Mouse (Mus musculus): ENCODE measurements around the gene Foxm1. TPM values are rescaled to one million over a fixed set of nuclear protein-coding genes. Genes with fewer than 3 reads are reported as not detected.

Foxm1 gene
- total and polyA plus RNA-seq, 2 experiments from 2014 or later = 2.9 to 8.5 TPM

GRCm38 (mm10) chr6:128364721-128365120 is 2.0 kb downstream of the Foxm1 start:
- no peak for TF ChIP-seq CTCF (IDR thresholded peaks at IDR 0.05)
- WGBS = 78% methylated on average over 6 of the region's 6 CpGs
- Histone ChIP-seq H3K27ac (ENCODE audit: low read depth, low read length) (no peak overlapping the region), H3K4me2 (ENCODE audit: low read depth, low read length, poor library complexity, severe bottlenecking) (no peak overlapping the region), H3K27me3 (ENCODE audit: insufficient read depth, low read length) (no peaks in the 10 kb centered on the region), H3K36me3 (ENCODE audit: insufficient read depth, low read length) (0 out of 2 replicates have a peak, but pooled peaks cover 4% of the 10 kb centered on the region), H3K4me3 (ENCODE audit: low read depth, low read length) (no peak overlapping the region), H3K9ac (replicated peaks; ENCODE audit: low read length, poor library complexity, severe bottlenecking) (no peak overlapping the region), H3K4me1 (ENCODE audit: insufficient read depth, low read length) (peaks cover 8% of the 10 kb centered on the region; the same call in 1 of the 2 replicates), H3K9me3 (ENCODE audit: low read length) (no peaks in the 10 kb centered on the region)
- no peak for DNase-seq (ENCODE audit: low spot score)
- ATAC-seq (ENCODE audit: low FRiP score) = no peak

GRCm38 (mm10) chr6:128366466-128366865 is 3.7 kb downstream of the Foxm1 start:
- TF ChIP-seq CTCF (IDR thresholded peaks at IDR 0.05) = no peak
- no peak overlapping the region for H3K4me3 ChIP-seq (ENCODE audit: low read depth, low read length)
- H3K27ac ChIP-seq (ENCODE audit: low read depth, low read length) = no peak overlapping the region
- 94% methylated on average over 5 of the region's 5 CpGs for WGBS
- 0 out of 2 replicates have a peak, but pooled peaks cover 4% of the 10 kb centered on the region for H3K36me3 ChIP-seq (ENCODE audit: insufficient read depth, low read length)
- H3K9ac ChIP-seq (replicated peaks; ENCODE audit: low read length, poor library complexity, severe bottlenecking) = no peak overlapping the region
- H3K9me3 ChIP-seq (ENCODE audit: low read length) = no peaks in the 10 kb centered on the region
- H3K4me1 ChIP-seq (ENCODE audit: insufficient read depth, low read length) = peaks cover 4% of the 10 kb centered on the region; the same call in 1 of the 2 replicates
- DNase-seq (ENCODE audit: low spot score) = no peak
- H3K27me3 ChIP-seq (ENCODE audit: insufficient read depth, low read length) = no peaks in the 10 kb centered on the region
- no peak overlapping the region for H3K4me2 ChIP-seq (ENCODE audit: low read depth, low read length, poor library complexity, severe bottlenecking)
- ATAC-seq (ENCODE audit: low FRiP score) = no peak

- Histone ChIP-seq H3K27me3 (ENCODE audit: insufficient read depth, low read length) (no peaks in the 10 kb centered on the region), H3K4me3 (ENCODE audit: low read depth, low read length) (no peak overlapping the region), H3K4me2 (ENCODE audit: low read depth, low read length, poor library complexity, severe bottlenecking) (no peak overlapping the region), H3K36me3 (ENCODE audit: insufficient read depth, low read length) (0 out of 2 replicates have a peak, but pooled peaks cover 4% of the 10 kb centered on the region), H3K27ac (ENCODE audit: low read depth, low read length) (no peak overlapping the region), H3K9ac (replicated peaks; ENCODE audit: low read length, poor library complexity, severe bottlenecking) (no peak overlapping the region), H3K4me1 (ENCODE audit: insufficient read depth, low read length) (no peaks in the 10 kb centered on the region; the same call in 1 of the 2 replicates), H3K9me3 (ENCODE audit: low read length) (no peaks in the 10 kb centered on the region)
- 94% methylated on average over 5 of the region's 5 CpGs for WGBS
- no peak for DNase-seq (ENCODE audit: low spot score)
- ATAC-seq (ENCODE audit: low FRiP score) = no peak
- no peak for TF ChIP-seq CTCF (IDR thresholded peaks at IDR 0.05)
Observed at GRCm38 (mm10) chr6:128370040-128370439, 7.3 kb downstream of the Foxm1 start.

- no peak for TF ChIP-seq CTCF (IDR thresholded peaks at IDR 0.05)
- no peaks in the 10 kb centered on the region for H3K9me3 ChIP-seq (ENCODE audit: low read length)
- no peaks in the 10 kb centered on the region for H3K36me3 ChIP-seq (ENCODE audit: insufficient read depth, low read length)
- H3K27me3 ChIP-seq (ENCODE audit: insufficient read depth, low read length) = no peaks in the 10 kb centered on the region
- 14% methylated on average over 6 of the region's 6 CpGs for WGBS
- ATAC-seq (ENCODE audit: low FRiP score) (peak; percentile 56), DNase-seq (ENCODE audit: low spot score) (peak; percentile 59)
- no peak within 1 kb of the TSS for H3K9ac ChIP-seq (replicated peaks; ENCODE audit: low read length, poor library complexity, severe bottlenecking)
- no peak within 1 kb of the TSS for H3K27ac ChIP-seq (ENCODE audit: low read depth, low read length)
- no peak within 1 kb of the TSS for H3K4me2 ChIP-seq (ENCODE audit: low read depth, low read length, poor library complexity, severe bottlenecking)
- no peaks in the 10 kb centered on the region; the same call in 1 of the 2 replicates for H3K4me1 ChIP-seq (ENCODE audit: insufficient read depth, low read length)
- no peak within 1 kb of the TSS for H3K4me3 ChIP-seq (ENCODE audit: low read depth, low read length)
Observed at GRCm38 (mm10) chr6:128375192-128375591, 12.4 kb downstream of the Foxm1 start, which contains the start of the genes Tex52 and Gm44596. TSS of gene Tex52 (plus strand) at chr6:128375456. TSS of gene Gm44596 (plus strand) at chr6:128375503.

- Histone ChIP-seq H3K4me3 (ENCODE audit: low read depth, low read length) (no peak overlapping the region), H3K36me3 (ENCODE audit: insufficient read depth, low read length) (no peaks in the 10 kb centered on the region), H3K4me1 (ENCODE audit: insufficient read depth, low read length) (no peaks in the 10 kb centered on the region; the same call in 1 of the 2 replicates), H3K9ac (replicated peaks; ENCODE audit: low read length, poor library complexity, severe bottlenecking) (no peak overlapping the region), H3K27me3 (ENCODE audit: insufficient read depth, low read length) (no peaks in the 10 kb centered on the region), H3K4me2 (ENCODE audit: low read depth, low read length, poor library complexity, severe bottlenecking) (no peak overlapping the region), H3K27ac (ENCODE audit: low read depth, low read length) (no peak overlapping the region), H3K9me3 (ENCODE audit: low read length) (no peaks in the 10 kb centered on the region)
- no peak for ATAC-seq (ENCODE audit: low FRiP score)
- WGBS = 89% methylated on average over 17 of the region's 17 CpGs
- no peak for TF ChIP-seq CTCF (IDR thresholded peaks at IDR 0.05)
- no peak for DNase-seq (ENCODE audit: low spot score)
Observed at GRCm38 (mm10) chr6:128376371-128377085, 13.8 kb downstream of the Foxm1 start.

- Histone ChIP-seq H3K4me2 (ENCODE audit: low read depth, low read length, poor library complexity, severe bottlenecking) (no peak overlapping the region), H3K27ac (ENCODE audit: low read depth, low read length) (no peak overlapping the region), H3K4me3 (ENCODE audit: low read depth, low read length) (no peak overlapping the region), H3K9me3 (ENCODE audit: low read length) (no peaks in the 10 kb centered on the region), H3K36me3 (ENCODE audit: insufficient read depth, low read length) (no peaks in the 10 kb centered on the region), H3K27me3 (ENCODE audit: insufficient read depth, low read length) (no peaks in the 10 kb centered on the region), H3K9ac (replicated peaks; ENCODE audit: low read length, poor library complexity, severe bottlenecking) (no peak overlapping the region), H3K4me1 (ENCODE audit: insufficient read depth, low read length) (no peaks in the 10 kb centered on the region; the same call in 1 of the 2 replicates)
- DNase-seq (ENCODE audit: low spot score) = no peak
- WGBS = 87% methylated on average over 16 of the region's 16 CpGs
- no peak for TF ChIP-seq CTCF (IDR thresholded peaks at IDR 0.05)
- no peak for ATAC-seq (ENCODE audit: low FRiP score)
Observed at GRCm38 (mm10) chr6:128379636-128380035, 16.9 kb downstream of the Foxm1 start.
